Mouse (Mus musculus): ENCODE measurements around the gene Tmem18.

Tmem18 gene

GRCm38 (mm10) chr12:30584356-30584740 is at the start of gene Tmem18:
Gene Tmem18, plus strand, starts transcription at chr12:30584426.
- in situ Hi-C loops (cut with MboI; ENCODE audit: low pct_unique_long_range_greater_than_20kb in 1 of 2, low sequenced_read_pairs in 2 of 2, unreplicated experiment in 1 of 2) = loop anchor here (25.0 kb wide), 2 partner anchors 428 to 547 kb away; no protein-coding TSS in a partner anchor

DNA sequence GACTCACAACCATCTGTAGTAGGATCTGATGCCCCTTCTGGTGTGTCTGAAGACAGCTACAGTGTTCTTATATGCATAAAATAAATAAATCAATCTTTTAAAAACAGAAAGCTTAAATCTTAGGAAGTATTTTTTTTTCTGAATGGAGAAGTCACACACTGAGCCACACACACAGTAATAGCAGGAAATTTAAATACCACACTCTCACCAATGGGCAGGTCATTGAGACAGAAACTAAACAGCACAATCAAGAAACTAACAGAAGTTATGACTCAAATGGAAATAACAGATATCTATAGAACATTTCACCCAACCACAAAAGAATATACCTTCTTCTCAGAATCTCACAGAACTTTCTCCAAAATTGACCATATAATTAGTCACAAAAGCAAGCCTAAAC is 26.9 kb upstream of the Tmem18 start:
- in situ Hi-C loops (cut with MboI; ENCODE audit: low pct_unique_long_range_greater_than_20kb in 1 of 2, low sequenced_read_pairs in 2 of 2, unreplicated experiment in 1 of 2) = no loop called here

GRCm38 (mm10) chr12:30561411-30561810 is 22.8 kb upstream of the Tmem18 start:
- in situ Hi-C loops (cut with MboI; ENCODE audit: low pct_unique_long_range_greater_than_20kb in 1 of 2, low sequenced_read_pairs in 2 of 2, unreplicated experiment in 1 of 2) = no loop called here

DNA sequence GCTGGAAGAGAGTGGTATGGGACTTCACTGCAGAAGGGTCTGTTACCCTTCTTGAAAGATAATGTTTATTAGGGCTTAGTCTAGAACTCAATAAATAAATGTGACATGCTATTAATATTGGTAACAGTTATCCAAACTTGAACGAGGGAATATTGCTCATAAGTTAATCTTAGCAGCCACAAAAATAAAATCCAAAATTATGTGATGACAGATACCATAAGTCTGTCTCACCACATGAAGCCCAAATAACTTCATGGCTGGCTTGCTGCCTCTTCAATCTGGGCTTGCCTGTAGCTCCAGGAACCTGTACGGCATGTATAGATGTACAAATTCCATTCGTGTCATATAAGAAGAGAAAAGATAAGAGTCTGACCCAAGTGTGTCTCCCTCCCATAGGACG is 12.2 kb upstream of the Tmem18 start:
- in situ Hi-C loops (cut with MboI; ENCODE audit: low pct_unique_long_range_greater_than_20kb in 1 of 2, low sequenced_read_pairs in 2 of 2, unreplicated experiment in 1 of 2) = no loop called here

- in situ Hi-C loops (cut with MboI; ENCODE audit: low pct_unique_long_range_greater_than_20kb in 1 of 2, low sequenced_read_pairs in 2 of 2, unreplicated experiment in 1 of 2) = loop anchor here (25.0 kb wide), 2 partner anchors 436 to 539 kb away; no protein-coding TSS in a partner anchor
These were observed 8.3 kb upstream of the Tmem18 start for GRCm38 (mm10) chr12:30575952-30576351.

DNA sequence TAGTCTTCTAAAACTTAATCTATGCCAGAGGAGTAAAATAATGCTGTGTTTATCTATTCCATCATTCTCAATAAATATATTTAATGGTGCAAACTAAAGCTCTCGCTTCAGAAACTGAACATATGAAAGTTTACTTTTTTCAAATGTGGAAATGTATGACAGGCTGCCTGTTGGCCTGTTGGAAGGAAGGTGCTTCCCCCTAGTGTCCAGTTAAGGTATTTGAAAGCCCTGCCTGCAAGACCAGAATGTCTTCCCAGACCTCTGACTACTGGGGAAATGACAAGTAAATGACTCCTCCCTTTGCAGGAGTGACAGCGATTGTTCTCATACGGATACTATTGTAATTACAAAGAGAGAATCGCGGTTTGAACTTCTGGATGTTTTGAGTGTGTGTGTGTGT is 6.2 kb upstream of the Tmem18 start:
- in situ Hi-C loops (cut with MboI; ENCODE audit: low pct_unique_long_range_greater_than_20kb in 1 of 2, low sequenced_read_pairs in 2 of 2, unreplicated experiment in 1 of 2) = loop anchor here (25.0 kb wide), 2 partner anchors 434 to 541 kb away; no protein-coding TSS in a partner anchor

GRCm38 (mm10) chr12:30581277-30581676 is 2.9 kb upstream of the Tmem18 start:
- in situ Hi-C loops (cut with MboI; ENCODE audit: low pct_unique_long_range_greater_than_20kb in 1 of 2, low sequenced_read_pairs in 2 of 2, unreplicated experiment in 1 of 2) = loop anchor here (25.0 kb wide), 2 partner anchors 431 to 544 kb away; no protein-coding TSS in a partner anchor

DNA sequence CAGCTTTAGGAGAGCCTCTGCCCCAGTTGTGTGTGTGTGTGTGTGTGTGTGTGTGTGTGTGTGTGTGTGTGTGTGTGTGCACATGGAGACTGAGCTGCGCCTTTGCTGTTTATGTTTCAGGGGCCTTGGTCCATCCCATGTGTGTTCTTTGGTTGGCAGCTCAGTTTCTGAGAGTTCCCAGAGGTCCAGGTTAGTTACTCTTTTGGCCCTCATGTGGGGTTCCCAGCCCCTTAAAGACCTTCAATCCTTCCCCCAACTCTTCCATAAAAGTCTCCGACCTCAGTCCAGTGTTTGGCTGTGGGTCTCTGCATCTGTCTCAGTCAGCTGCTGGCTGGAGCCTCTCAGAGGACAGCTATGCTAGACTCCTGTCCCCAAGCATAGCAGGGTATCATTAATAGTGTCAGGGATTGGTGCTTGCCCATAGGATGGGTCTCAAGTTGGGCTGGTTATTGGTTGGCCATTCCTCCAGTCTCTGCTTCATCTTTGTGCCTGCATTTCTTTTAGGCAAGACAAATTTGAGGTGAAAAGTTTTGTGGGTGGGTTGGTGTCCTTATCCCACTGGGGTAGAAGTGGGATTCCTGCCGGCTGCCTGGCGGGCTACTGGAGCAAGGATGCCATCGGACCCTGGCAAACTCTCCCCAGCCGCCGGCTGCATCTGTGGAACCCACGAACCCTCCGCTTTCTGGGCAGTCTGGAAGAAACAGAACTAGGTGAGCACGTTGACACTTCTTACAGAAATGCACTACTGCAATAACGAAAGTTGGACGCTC is 455 bp upstream of the Tmem18 start:
- in situ Hi-C loops (cut with MboI; ENCODE audit: low pct_unique_long_range_greater_than_20kb in 1 of 2, low sequenced_read_pairs in 2 of 2, unreplicated experiment in 1 of 2) = loop anchor here (25.0 kb wide), 2 partner anchors 429 to 546 kb away; no protein-coding TSS in a partner anchor

DNA sequence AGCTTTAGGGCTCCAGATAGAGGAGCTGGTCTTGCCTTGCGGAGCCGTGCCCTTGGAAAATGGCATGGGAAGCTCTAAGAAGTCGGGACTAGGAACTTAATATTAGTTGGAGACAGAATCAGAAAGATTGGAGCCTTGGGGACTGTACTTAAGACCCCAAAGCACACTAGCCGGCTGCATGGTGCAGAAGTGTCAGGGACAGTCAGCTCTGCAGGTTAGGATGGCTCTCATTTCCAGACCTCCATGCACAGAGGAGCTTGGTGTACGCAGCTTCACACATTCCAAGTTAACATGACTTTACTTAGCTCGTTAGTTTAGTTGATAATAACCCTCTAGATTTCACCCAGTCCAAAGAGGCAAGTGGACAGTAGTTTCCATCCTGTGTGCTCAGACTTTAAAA is 637 bp downstream of the Tmem18 start:
- in situ Hi-C loops (cut with MboI; ENCODE audit: low pct_unique_long_range_greater_than_20kb in 1 of 2, low sequenced_read_pairs in 2 of 2, unreplicated experiment in 1 of 2) = loop anchor here (25.0 kb wide), 2 partner anchors 427 to 548 kb away; no protein-coding TSS in a partner anchor

GRCm38 (mm10) chr12:30591832-30592231 is 7.6 kb downstream of the Tmem18 start:
- in situ Hi-C loops (cut with MboI; ENCODE audit: low pct_unique_long_range_greater_than_20kb in 1 of 2, low sequenced_read_pairs in 2 of 2, unreplicated experiment in 1 of 2) = loop anchor here (10.0 to 25.0 kb wide), 3 partner anchors 293 to 555 kb away; partner anchors contain the start of gene Alkal2 (in 1 of the 2)

- in situ Hi-C loops (cut with MboI; ENCODE audit: low pct_unique_long_range_greater_than_20kb in 1 of 2, low sequenced_read_pairs in 2 of 2, unreplicated experiment in 1 of 2) = loop anchor here (5.0 to 25.0 kb wide), 5 partner anchors 285 to 560 kb away; partner anchors contain the start of gene Alkal2 (in 2 of the 2)
These were observed 12.7 kb downstream of the Tmem18 start for GRCm38 (mm10) chr12:30596818-30597407.

- in situ Hi-C loops (cut with MboI; ENCODE audit: low pct_unique_long_range_greater_than_20kb in 1 of 2, low sequenced_read_pairs in 2 of 2, unreplicated experiment in 1 of 2) = loop anchor here (5.0 to 25.0 kb wide), 5 partner anchors 283 to 562 kb away; partner anchors contain the start of gene Alkal2 (in 2 of the 2)
These were observed 14.7 kb downstream of the Tmem18 start for GRCm38 (mm10) chr12:30598955-30599354.

- in situ Hi-C loops (cut with MboI; ENCODE audit: low pct_unique_long_range_greater_than_20kb in 1 of 2, low sequenced_read_pairs in 2 of 2, unreplicated experiment in 1 of 2) = loop anchor here (5.0 to 25.0 kb wide), 5 partner anchors 283 to 562 kb away; partner anchors contain the start of gene Alkal2 (in 2 of the 2)
These were observed 15.2 kb downstream of the Tmem18 start for GRCm38 (mm10) chr12:30599474-30599873.

GRCm38 (mm10) chr12:30599997-30600396 is 15.8 kb downstream of the Tmem18 start:
- in situ Hi-C loops (cut with MboI; ENCODE audit: low pct_unique_long_range_greater_than_20kb in 1 of 2, low sequenced_read_pairs in 2 of 2, unreplicated experiment in 1 of 2) = loop anchor here (5.0 to 25.0 kb wide), 5 partner anchors 282 to 563 kb away; partner anchors contain the start of gene Alkal2 (in 2 of the 2)

DNA sequence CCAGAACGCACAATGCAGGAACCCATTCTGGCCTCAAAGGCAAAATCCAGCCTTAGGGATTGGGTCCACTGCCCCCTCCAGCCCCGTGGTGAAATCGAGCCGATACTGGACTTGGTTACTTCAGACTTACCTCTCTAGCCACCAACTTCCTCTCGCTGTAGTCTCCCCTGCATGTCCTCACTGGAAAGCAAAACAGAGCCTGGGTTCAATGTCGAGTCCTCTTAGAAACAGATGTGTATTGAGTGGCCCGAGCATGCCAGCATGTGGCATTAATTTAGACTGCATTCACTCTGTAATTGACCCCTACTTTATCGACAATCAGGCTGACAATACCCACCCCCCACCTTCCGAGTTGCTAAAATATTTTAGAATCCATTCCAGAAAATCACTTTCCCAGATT is 19.8 kb downstream of the Tmem18 start:
- in situ Hi-C loops (cut with MboI; ENCODE audit: low pct_unique_long_range_greater_than_20kb in 1 of 2, low sequenced_read_pairs in 2 of 2, unreplicated experiment in 1 of 2) = no loop called here

DNA sequence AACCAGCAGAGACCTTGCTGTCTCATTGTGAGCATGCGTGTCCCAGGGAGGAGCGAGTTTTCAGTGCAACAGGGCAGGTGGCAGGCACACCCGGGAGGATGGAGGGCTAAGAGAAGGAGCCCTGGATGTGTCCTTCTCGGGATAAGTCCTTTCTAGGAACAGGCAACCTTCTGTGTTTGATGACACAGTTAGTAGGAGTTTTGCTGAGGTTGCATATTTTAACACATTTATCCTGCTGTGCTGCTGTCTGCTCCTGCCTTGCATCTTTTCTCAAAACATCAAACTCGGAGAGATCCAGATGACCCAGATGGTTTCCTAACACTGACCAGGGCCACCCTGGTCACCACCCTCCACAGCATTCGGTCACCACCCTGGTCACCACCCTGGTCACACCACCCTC is 20.6 kb downstream of the Tmem18 start:
- in situ Hi-C loops (cut with MboI; ENCODE audit: low pct_unique_long_range_greater_than_20kb in 1 of 2, low sequenced_read_pairs in 2 of 2, unreplicated experiment in 1 of 2) = no loop called here

DNA sequence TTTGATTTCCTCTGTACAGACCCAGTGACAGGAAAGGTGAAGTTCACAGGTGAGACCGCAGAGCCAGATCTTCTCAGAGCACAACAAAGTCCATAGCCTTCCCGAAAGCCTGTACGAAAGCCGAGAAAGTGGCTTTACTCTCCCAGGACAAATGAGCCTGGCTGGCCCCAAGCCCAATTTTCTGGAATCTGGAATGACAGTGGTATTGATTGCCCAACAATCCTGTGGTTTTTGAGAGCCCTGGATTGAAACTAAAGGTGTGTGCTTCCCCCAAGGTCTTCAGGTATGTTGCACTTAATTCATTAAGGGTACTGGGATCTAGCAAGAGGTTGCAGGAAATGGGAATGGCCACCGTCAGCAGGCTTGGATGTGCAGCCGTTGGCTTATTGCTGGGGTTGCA is 21.7 kb downstream of the Tmem18 start:
- in situ Hi-C loops (cut with MboI; ENCODE audit: low pct_unique_long_range_greater_than_20kb in 1 of 2, low sequenced_read_pairs in 2 of 2, unreplicated experiment in 1 of 2) = no loop called here

DNA sequence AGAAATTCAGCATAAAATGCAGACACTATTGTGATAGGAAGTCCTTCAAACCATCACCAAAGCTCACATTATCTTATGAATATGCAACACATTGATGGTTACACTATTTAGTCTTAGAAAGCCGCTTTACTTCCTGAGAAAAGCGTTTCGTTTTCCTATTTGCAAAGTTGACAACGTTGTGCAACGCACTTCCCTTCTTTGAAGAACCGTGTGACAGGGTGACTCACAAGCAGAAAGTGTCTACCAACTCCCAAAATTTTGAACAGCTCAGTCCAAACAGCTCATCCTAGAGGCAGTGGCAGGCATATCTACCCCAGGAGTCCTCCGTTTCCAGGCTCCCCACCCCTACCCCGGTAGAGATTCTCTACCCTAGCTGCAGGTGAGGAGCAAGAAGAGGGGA is 22.5 kb downstream of the Tmem18 start:
- in situ Hi-C loops (cut with MboI; ENCODE audit: low pct_unique_long_range_greater_than_20kb in 1 of 2, low sequenced_read_pairs in 2 of 2, unreplicated experiment in 1 of 2) = no loop called here

DNA sequence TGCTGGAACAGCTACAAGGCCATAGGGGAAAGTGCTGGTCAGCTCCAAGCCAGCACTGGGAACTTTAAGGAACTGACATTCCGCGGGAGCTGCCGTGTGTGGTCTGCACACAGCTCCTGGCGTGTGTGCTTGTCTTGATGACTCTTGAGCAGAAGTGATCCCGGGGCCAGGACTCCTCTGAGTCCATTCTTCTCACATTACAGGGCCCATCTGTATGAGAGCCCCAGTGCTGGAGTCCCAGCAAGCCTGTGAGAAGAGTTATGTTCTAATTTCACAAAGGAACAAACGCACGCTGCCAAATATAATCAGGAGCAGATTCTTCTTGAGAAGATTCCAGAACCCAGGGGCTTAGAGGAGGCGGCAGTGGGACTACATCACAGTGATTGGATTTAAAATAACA is 34.2 kb downstream of the Tmem18 start:
- in situ Hi-C loops (cut with MboI; ENCODE audit: low pct_unique_long_range_greater_than_20kb in 1 of 2, low sequenced_read_pairs in 2 of 2, unreplicated experiment in 1 of 2) = no loop called here

Data from mouse embryonic stem cell (cell line).